ENCODE assay signal across 16 mouse cellular contexts in the genomic region with DNA sequence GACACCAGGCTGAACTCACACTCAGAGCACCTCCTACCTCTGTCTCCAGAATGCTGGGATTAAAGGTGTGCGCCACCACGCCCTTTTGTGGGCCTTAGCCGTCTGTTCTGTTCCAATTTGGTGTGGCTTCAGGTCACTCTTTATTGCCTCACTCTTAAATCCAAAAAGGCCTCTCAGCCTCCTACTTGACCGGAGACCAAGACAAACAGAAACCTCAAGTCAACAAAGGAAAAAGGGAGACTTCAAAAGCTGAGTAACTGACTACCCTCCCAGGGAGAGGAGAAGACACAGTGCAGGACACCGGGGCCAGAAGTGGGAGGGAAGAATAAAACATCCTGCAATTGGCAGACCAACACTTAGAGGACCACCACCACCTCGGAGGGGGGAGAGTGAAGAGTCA. TPM values are rescaled to one million over a fixed set of nuclear protein-coding genes. Genes with fewer than 3 reads are reported as not detected.
DNase-seq lines count a peak whose midpoint lies in the region; ATAC-seq and TF ChIP-seq lines count a peak whose summit lies in the region.
"Had no signal": no experiment of that assay in that cellular context is flagged by ENCODE, and none has a peak within 500 bp of the region (broad histone marks: within the 10 kb centered on the region; RNA-seq: fewer than 3 reads in every experiment).

No protein-coding gene starts in this region.

- no peak for ATAC-seq in inflammation-experienced regulatory T-cells, adult 6 months
- ATAC-seq: forebrain, postnatal 0 days had no signal

- no peak for TF ChIP-seq POLR2A in kidney, adult 2 months (IDR thresholded peaks at IDR 0.05; ENCODE audit: low read depth, low read length)

- 53% methylated on average over 6 of the region's 6 CpGs for WGBS in kidney, adult 2 months

- H3K4me3 ChIP-seq in kidney, adult 2 months (ENCODE audit: insufficient read depth, low read depth, low read length): no peak overlapping the region
- no peak overlapping the region for H3K4me3 ChIP-seq in brown adipose tissue, adult 24 weeks (ENCODE audit: insufficient read depth, low read depth, low read length)
- H3K4me3 ChIP-seq: hindbrain, embryonic 15.5 days; liver, embryonic 15.5 days; midbrain, embryonic 12.5 days had no signal

- no peaks in the 10 kb centered on the region for H3K27me3 ChIP-seq in kidney, adult 2 months (replicated peaks; ENCODE audit: control insufficient read depth, insufficient read depth, low read length)
- H3K27me3 ChIP-seq: hindbrain, embryonic 15.5 days; liver, embryonic 15.5 days; midbrain, embryonic 12.5 days had no signal

- 0 out of 2 replicates have a peak overlapping the region, but pooled peaks have one; percentile 6 for H3K27ac ChIP-seq in kidney, adult 2 months (ENCODE audit: insufficient read depth, low read depth, low read length)
- peak overlapping the region; percentile 32; the same call in 1 of the 2 replicates for H3K27ac ChIP-seq in brown adipose tissue, adult 24 weeks (replicated peaks; ENCODE audit: low read depth, low read length)
- H3K27ac ChIP-seq: hindbrain, embryonic 15.5 days; liver, embryonic 15.5 days; midbrain, embryonic 12.5 days had no signal

- no peak for TF ChIP-seq CTCF in kidney, adult 2 months (conservative IDR thresholded peaks at IDR 0.05; ENCODE audit: insufficient read depth, insufficient read length, low read depth, low read length)

- DNase-seq in kidney, adult 2 months: peak; percentile 15
- no peak for DNase-seq in kidney, postnatal 10 days
- peak; percentile 84 for DNase-seq in fat pad, adult 2 months (ENCODE audit: extremely low read depth, low read depth, low spot score)
- peak; percentile 20 for DNase-seq in lung, postnatal 14 days
- no peak for DNase-seq in cerebellum, postnatal 25 days
- DNase-seq in ovary, postnatal 14 days (ENCODE audit: low spot score): no peak
- DNase-seq: adrenal gland, postnatal 36 days; right cerebral cortex, postnatal 4 days; thymus, postnatal 36 days had no signal

- peaks cover 2% of the 10 kb centered on the region; the same call in 1 of the 2 replicates for H3K36me3 ChIP-seq in kidney, adult 2 months (ENCODE audit: control insufficient read depth, insufficient read depth, low read length)
- H3K36me3 ChIP-seq: hindbrain, embryonic 15.5 days; midbrain, embryonic 12.5 days had no signal

- peaks cover 12% of the 10 kb centered on the region; the same call in 1 of the 2 replicates for H3K4me1 ChIP-seq in kidney, adult 2 months (ENCODE audit: control insufficient read depth, insufficient read depth, low read length)
- no peaks in the 10 kb centered on the region for H3K4me1 ChIP-seq in brown adipose tissue, adult 24 weeks (ENCODE audit: control insufficient read depth, insufficient read depth, insufficient read length, low read length)
- H3K4me1 ChIP-seq: hindbrain, embryonic 15.5 days; liver, embryonic 15.5 days; midbrain, embryonic 12.5 days had no signal

RNA-seq across cellular contexts. Expression of gene Mesp2, which starts 20.6 kb away (rescaled TPM):
- polyA plus RNA-seq in kidney, adult 2 months (2012; rRNA removed): 0.28 and 0.35 TPM in 2 replicates
- polyA plus RNA-seq in brown adipose tissue, adult 24 weeks (2012; ENCODE audit: insufficient read depth, insufficient read length, missing spikeins): not detected in 2 replicates
- under 1 TPM in 2 of 3 experiments, not detected in 1; 0.24 to 0.29 TPM for polyA plus RNA-seq in inflammation-experienced regulatory T-cells, adult 6 months (2017; shearing (Covaris generic))
- polyA plus RNA-seq: liver, embryonic 15.5 days had no signal

RNA-seq across cellular contexts. Expression of gene Anpep, which starts 29.7 kb away (rescaled TPM):
- polyA plus RNA-seq in kidney, adult 2 months (2012; rRNA removed): 170 and 175 TPM in 2 replicates
- 6.3 and 8.9 TPM in 2 replicates for polyA plus RNA-seq in brown adipose tissue, adult 24 weeks (2012; ENCODE audit: insufficient read depth, insufficient read length, missing spikeins)
- under 1 TPM in 1 of 3 experiments, not detected in 2; 0.63 TPM for polyA plus RNA-seq in inflammation-experienced regulatory T-cells, adult 6 months (2017; shearing (Covaris generic))

RNA-seq across cellular contexts. Expression of gene Mesp1, which starts 37.6 kb away (rescaled TPM):
- polyA plus RNA-seq in kidney, adult 2 months (2012; rRNA removed): 0.07 TPM in 1 of 2 replicates, not detected in the other
- not detected in 2 replicates for polyA plus RNA-seq in brown adipose tissue, adult 24 weeks (2012; ENCODE audit: insufficient read depth, insufficient read length, missing spikeins)
- polyA plus RNA-seq in inflammation-experienced regulatory T-cells, adult 6 months (2017; shearing (Covaris generic)): not detected
- polyA plus RNA-seq: liver, embryonic 15.5 days; midbrain, embryonic 12.5 days; stomach, embryonic 14.5 days had no signal

Comparison
In these comparisons a context has a peak if more than half of its experiments do, and no peak if none do; other contexts are left out.
1. DNase-seq: peak in kidney, adult 2 months (single experiment), fat pad, adult 2 months (single experiment) and lung, postnatal 14 days (single experiment); none in kidney, postnatal 10 days (single experiment), cerebellum, postnatal 25 days (0 of 2) and ovary, postnatal 14 days (single experiment).
2. RNA of gene Anpep, which starts 29.7 kb away (polyA plus RNA-seq): 170 to 175 TPM in kidney, adult 2 months; 6.3 to 8.9 TPM in brown adipose tissue, adult 24 weeks and 0.63 TPM in inflammation-experienced regulatory T-cells, adult 6 months; every median in the first group is over 10 times any median in the second.